Mouse (Mus musculus) megakaryocyte, embryonic 14.5 days (primary cell): ENCODE data around the gene Mxra8.

Experiments used
- FLI1 ChIP-seq: IDR thresholded peaks from 2 replicates; pipeline ENCODE4 v1.6.1; 2012; ENCODE audit warnings: low read length, inconsistent platforms, mixed read lengths
- GATA1 ChIP-seq: IDR thresholded peaks from 3 replicates; pipeline ENCODE4 v1.6.1; 2012; ENCODE audit warnings: mixed read lengths, low read length, inconsistent platforms, borderline replicate concordance

DNA sequence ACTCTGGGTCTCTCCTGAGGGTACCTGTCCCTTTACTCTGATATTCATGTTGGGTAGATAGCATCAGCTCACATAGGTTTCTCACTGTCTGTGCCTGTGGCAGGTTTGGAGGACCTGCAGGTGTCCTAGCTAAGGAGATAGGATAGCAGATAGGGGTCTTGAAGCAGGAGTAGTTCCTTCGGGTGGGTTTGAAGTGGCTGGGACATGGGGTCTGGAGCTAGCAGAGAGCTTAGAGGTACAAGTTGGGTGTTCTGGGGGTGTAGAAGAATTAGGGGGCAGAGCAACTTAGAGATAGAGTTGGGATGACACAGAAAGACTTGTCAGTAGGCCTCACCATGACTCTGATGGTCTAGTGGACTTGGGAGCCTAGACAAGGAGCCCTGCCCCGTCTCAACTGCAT lies 9.9 kb downstream of the Mxra8 start:
- TF ChIP-seq GATA1: no peak
- TF ChIP-seq FLI1: no peak
